Mouse (Mus musculus): ENCODE data around the gene Ipo9.

Ipo9 gene

DNA sequence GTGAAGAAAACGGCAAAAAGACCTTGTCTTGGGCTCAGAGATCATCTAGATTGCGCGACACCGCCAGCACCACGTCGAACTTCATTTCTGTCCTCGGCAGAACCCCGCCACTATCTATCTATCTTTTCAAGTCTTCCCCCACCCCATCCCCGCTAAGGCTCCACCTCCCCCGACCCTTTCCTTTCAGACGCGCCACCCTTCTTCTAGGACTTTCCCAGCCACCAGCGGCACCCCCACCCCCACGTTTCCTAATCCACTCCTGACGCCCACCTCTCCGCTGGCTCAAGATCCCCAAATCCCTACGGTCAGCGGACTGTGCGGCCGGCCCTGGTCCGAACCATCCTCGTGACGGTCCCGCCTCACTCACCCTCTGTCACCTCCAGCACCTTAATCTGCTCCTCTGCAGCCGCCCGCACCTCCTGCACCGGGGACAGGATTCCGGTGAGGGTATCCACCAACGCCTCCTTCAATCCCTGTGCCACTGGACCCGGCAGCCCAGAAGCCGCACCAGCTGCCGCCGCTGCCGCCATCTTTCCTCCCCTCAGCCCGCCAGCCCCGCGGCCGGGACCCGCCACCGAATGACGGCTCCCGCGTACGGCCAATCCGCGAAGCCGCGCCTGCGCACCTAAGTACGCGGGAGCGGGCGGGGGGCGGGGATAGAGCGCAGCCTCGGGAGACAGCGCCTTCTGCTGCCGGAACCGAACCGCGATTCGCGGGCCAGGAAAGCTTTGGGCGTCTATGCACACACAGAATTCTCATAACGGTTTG, at the start of gene Ipo9:
Gene Ipo9 (minus strand): TSS at position 599 of the 768 bp plus-strand sequence.
- in situ Hi-C loops (cut with MboI, MseI), result no loop called here

- in situ Hi-C loops (cut with MboI, MseI), result loop anchor here in 1 of 2 experiments (10.0 kb wide), 1 partner anchor 1201 kb away; no protein-coding TSS in a partner anchor
Observed at GRCm38 (mm10) chr1:135475571-135475895, 45.2 kb upstream of the Ipo9 start.

DNA sequence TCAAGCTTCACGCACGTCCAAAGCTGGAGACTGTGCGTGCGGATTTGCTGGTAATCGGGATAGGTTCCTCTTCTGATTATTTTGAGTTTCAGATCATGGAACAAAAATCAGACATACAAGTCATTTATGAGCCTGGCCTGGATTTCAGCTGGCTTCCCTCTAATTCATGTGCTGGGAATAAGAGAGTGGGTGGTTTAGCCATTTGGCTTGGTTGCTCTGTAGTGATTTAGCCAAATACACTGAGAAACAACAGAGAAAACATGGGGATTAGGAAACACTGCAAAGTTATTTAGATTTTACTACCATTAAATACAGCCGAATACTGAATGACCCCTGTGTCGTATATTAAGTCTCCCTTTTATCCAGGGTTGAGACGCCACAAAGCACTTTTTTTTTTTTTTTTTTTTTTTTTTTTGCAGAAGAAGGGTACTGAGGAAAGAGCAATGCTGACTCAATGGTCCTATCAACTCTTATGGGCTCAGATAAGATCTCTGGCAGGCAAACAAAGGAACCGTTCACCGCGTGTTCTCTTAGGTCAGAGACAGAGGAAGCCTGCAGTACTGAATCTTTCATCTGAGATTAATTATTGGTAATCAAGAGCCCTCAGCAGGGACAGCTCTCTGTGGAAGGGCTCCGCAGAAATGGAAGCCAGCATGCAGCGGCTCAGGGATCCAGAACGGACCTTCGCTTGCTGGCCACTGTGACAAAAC, 44.7 kb upstream of the Ipo9 start:
- in situ Hi-C loops (cut with MboI, MseI), result loop anchor here in 1 of 2 experiments (10.0 kb wide), 1 partner anchor 1200 kb away; no protein-coding TSS in a partner anchor

- in situ Hi-C loops (cut with MboI, MseI), result loop anchor here in 1 of 2 experiments (10.0 kb wide), 1 partner anchor 1198 kb away; no protein-coding TSS in a partner anchor
Observed at GRCm38 (mm10) chr1:135472536-135472935, 42.2 kb upstream of the Ipo9 start.

- in situ Hi-C loops (cut with MboI, MseI), result loop anchor here in 1 of 2 experiments (10.0 kb wide), 1 partner anchor 1197 kb away; no protein-coding TSS in a partner anchor
Observed at GRCm38 (mm10) chr1:135471742-135472141, 41.4 kb upstream of the Ipo9 start.

DNA sequence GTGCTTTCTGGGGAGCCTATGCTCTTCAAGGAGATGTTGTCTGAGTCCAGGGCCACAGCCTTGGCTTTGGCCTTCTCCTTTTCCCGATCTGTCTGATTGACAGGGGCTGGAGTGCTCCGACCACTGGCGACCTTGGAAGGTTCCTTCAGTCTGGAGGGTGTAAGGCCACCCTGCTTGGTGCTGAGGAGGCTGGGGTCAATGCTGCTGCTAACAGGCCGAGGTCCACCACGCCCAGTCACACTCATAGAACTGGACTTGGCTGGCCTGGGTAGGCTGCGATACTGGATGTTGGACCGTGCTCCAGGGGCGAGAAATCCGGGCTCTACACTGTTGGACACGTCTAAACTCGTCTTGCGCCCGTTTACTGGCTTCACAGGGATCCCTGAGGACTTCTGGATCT, 40.2 kb upstream of the Ipo9 start:
- in situ Hi-C loops (cut with MboI, MseI), result loop anchor here in 1 of 2 experiments (10.0 kb wide), 1 partner anchor 1196 kb away; no protein-coding TSS in a partner anchor

DNA sequence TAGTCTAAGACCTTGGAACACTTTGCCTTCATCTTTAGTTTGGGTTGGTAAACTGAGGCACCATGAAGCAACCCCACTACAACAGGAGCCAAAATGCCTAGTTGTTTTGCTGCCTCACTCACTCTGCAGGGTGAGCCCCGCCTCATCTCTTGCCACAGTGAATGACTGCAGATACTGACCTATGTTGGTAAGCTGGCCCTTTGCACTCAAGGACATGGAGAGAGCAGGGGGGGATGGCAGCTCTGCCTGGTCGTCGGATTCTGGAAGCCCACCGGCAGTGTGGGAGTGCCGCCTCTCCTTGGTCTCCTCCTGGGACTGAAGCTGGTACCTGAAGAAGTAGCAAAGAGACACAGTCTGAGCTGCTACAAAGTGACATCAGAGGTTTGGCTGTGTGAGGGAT, 37.2 kb upstream of the Ipo9 start:
- in situ Hi-C loops (cut with MboI, MseI), result no loop called here

GRCm38 (mm10) chr1:135466935-135467334, 36.6 kb upstream of the Ipo9 start:
- in situ Hi-C loops (cut with MboI, MseI), result no loop called here

DNA sequence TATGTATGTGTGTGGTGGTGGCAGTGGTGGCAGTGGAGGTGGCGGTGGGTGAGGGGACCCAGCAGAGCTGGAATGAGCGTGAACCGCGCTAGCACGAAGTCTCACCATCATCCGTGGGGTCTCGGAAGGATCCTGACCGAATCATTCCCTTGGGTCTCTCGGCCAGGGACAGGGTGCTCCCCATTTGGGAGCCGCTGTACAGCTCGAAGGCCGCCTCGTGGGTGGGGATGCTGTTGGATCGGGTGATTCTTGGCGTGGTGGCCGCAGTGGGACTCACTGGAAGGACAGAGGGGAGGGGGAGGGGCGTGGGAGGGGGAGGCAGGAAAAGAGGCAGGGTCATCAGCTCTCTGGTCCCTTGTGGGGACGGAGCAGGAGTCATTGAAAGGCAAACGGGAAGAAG, 35.4 kb upstream of the Ipo9 start:
- in situ Hi-C loops (cut with MboI, MseI), result no loop called here

DNA sequence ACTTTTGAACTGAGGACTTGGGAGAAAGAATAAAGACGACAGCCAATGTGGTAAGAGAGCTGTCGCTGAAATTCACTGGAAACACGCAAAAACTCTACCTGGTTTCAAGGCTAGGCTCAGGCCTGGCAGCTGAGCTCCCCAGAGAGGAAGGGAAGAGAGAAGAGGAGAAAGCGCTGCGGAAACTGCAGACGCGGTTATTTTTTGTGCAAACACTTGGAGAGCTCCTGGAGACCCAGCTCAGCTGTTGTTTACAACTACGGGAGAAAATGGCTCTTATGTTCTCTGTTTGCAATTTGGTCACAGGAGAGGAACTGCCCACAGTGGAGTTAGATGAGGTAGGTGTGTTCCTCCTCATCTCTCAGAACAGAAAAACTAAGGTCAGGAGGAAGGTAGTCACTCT, 32.4 kb upstream of the Ipo9 start:
- in situ Hi-C loops (cut with MboI, MseI), result no loop called here

- in situ Hi-C loops (cut with MboI, MseI), result no loop called here
Observed at GRCm38 (mm10) chr1:135462304-135462703, 32.0 kb upstream of the Ipo9 start.

DNA sequence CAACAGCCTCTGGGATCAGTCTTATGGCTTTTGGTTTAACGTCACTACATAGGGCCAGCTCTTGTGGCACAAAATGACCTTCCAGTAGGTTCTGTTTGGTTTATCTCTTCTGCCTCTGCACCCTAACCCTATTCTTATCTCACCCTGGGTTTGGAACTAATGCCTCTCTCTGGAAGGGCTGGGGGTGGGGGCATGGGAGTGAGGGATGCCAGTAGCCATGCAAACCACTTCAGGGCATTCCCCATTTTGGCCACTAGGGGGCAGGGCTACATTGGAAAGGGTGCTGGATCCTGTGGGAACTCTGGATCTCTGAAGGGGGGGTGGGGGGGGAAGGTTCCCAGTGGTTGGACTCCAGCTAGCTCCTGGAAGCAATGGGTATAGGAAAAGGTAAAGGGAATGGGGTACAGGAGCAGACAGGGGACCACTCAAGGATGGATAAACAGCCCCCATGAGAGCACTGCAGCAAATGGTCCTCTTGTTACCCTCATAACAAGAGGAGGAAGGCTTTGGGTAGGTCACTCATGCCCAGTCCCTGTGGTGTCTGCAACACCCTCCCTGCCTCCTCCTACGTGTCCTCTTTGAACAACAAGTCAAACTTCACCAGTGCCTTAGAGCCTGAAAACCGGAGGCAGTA, 30.9 kb upstream of the Ipo9 start:
- in situ Hi-C loops (cut with MboI, MseI), result no loop called here

DNA sequence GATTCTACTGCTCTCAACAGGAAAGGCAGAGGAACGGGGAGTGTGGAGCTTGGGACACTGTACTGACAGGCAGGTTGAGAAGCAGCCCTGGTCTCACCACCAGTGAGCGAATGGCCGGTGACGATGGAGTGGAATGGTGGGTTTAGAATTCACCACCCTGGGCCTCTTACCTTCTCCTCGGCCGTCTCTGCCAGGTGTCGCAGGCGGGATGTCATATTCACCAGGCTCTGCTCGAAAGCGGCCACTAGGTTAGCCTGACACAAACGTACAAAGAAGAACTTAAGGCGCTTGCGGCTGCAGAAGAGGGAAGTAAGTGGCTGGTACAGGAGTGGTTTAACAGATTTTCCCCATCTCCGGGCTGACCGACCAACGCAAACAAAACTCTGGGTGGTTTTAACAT, 30.2 kb upstream of the Ipo9 start:
- in situ Hi-C loops (cut with MboI, MseI), result no loop called here

- in situ Hi-C loops (cut with MboI, MseI), result no loop called here
Observed at GRCm38 (mm10) chr1:135457860-135458259, 27.6 kb upstream of the Ipo9 start.

DNA sequence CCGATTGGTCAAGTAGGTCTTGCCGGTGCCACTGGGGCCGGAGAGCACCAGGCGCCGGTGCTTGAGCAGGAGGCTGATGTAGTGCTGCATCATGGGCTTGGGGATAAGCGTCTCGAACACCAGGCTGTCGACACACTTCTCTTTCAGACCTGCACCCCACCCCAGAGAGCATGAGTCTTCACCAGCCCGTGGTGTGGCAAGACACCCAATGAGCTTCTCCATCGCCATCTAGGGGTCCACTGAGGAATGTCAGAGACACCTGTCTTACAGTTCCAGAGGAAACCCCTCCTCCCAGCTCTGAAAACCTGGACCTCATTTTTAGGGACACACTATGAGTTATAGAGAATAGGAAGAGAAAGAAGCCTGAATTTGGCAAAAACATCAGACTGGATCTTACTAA, 22.0 kb upstream of the Ipo9 start:
- in situ Hi-C loops (cut with MboI, MseI), result no loop called here

DNA sequence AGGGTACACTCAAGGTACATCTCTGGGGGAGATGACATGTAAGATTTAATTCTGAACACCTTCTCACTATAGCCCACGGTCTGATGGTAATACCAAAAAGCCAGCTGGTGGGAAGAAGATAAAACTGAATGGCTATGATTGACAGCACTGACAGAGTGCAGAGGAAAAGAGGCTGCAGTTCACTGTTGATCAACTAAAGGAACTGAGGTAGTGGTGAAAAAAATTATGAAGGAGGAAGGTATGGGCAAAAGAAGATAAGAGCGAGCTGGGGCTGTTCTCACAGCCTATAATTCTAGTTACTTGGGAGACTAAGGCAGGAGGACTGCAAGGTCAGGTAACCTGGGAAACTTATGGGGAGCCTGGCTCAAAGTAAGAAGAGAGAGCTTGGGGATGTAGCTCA, 21.1 kb upstream of the Ipo9 start:
- in situ Hi-C loops (cut with MboI, MseI), result no loop called here

GRCm38 (mm10) chr1:135449876-135450275, 19.6 kb upstream of the Ipo9 start:
- in situ Hi-C loops (cut with MboI, MseI), result no loop called here

- in situ Hi-C loops (cut with MboI, MseI), result no loop called here
Observed at GRCm38 (mm10) chr1:135448940-135449339, 18.6 kb upstream of the Ipo9 start.

DNA sequence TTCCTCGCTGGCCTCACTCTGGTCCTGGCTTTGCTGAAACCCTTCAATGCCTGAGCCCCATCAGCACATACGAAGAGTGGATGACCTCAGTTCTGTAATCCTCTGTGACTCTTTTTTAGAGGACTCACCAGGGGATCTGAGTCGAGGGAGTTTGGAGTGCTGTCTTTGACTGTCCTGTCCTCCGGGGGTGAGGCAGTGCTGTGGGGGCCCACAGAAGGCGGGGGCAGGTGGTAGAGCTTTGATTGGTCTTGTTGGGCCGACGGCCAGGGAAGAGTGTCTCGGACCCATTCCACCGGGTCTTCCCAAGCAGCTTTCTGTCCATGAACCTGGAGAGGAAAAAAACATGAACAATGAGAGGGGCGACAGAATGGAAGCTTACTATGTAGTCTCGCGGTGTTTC, 13.2 kb upstream of the Ipo9 start:
- in situ Hi-C loops (cut with MboI, MseI), result no loop called here

DNA sequence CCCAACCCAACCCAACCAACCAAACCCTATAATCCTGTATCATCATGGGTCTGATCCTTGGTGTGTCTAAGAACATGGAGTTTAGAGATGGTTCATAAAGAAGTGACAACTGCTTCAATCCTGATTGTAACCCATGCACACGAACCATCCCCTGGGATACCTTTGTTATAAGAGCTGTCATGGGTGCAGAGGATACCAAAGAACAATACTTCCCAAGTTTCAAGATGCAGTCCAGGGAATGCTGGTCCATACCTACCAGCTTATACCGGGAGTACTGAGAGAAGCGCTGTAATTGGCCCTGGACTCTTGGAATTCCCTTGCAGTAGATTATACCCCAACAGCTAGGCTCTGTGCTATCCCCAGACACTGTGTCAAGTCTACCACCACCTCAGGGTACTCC, 11.6 kb upstream of the Ipo9 start:
- in situ Hi-C loops (cut with MboI, MseI), result no loop called here

DNA sequence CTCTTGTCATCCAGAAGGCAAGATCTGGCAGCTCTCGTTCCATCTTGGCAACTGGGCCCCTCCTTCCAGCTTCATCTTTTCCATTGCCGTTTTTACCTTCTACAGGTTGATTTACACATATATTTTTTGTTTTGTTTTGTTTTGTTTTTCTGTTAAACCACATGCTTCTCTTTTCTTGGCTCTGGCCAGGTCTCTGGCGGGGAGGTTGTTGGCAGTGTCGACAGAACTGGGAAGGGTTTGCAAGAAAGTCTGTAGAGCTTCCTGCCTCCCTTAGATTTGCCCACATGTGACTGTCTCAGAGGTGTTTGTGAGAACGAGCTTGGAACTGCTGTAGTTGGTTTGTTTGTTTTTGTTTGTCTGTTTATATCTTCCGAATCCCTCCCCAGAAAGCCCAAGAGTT, 10.7 kb upstream of the Ipo9 start:
- in situ Hi-C loops (cut with MboI, MseI), result no loop called here

GRCm38 (mm10) chr1:135438801-135439200, 8.5 kb upstream of the Ipo9 start:
- in situ Hi-C loops (cut with MboI, MseI), result no loop called here
